Mouse (Mus musculus) stomach, postnatal 0 days (tissue): ENCODE results near the gene Rrn3. TPM values are rescaled to one million over a fixed set of nuclear protein-coding genes. Genes with fewer than 3 reads are reported as not detected.
"Not testable (repeated sequence)": the region's sequence is repeated elsewhere in the genome, so short reads cannot be mapped to it uniquely, and the experiment has no call there.

Experiments used
- ATAC-seq: fragments of 200-750 bp; cut with Nextera tagmentation; 2 replicates; pipeline ENCODE4 v1.8.0; 2017; ENCODE audit not compliant: low FRiP score, low TSS enrichment
- DNase-seq: peaks from one replicate; pipeline ENCODE4 v3.0.0-alpha.2; 2016; ENCODE audit warnings: low spot score
- H3K27ac ChIP-seq: fragments of 300-500 bp; sonication (generic); replicated peaks from 2 replicates; pipeline ENCODE4 v1.5.1; 2014; ENCODE audit warnings: mild to moderate bottlenecking, control low read depth
- H3K27me3 ChIP-seq: fragments of 300-500 bp; sonication (generic); 2 replicates; pipeline ENCODE4 v1.6.1; 2014; ENCODE audit warnings: low read length; ENCODE audit not compliant: control insufficient read depth, insufficient read depth
- H3K36me3 ChIP-seq: fragments of 300-500 bp; sonication (generic); 2 replicates; pipeline ENCODE4 v1.6.1; 2014; ENCODE audit warnings: low read length, mixed read lengths; ENCODE audit not compliant: control insufficient read depth, insufficient read depth
- H3K4me1 ChIP-seq: fragments of 300-500 bp; sonication (generic); replicated peaks from 2 replicates; pipeline ENCODE4 v1.6.1; 2014; ENCODE audit warnings: antibody characterized with exemption; ENCODE audit not compliant: control insufficient read depth, insufficient read depth
- H3K4me2 ChIP-seq: fragments of 300-500 bp; sonication (generic); replicated peaks from 2 replicates; pipeline ENCODE4 v1.6.1; 2014; ENCODE audit warnings: low read depth, mild to moderate bottlenecking, control low read depth, moderate library complexity
- H3K4me3 ChIP-seq: fragments of 300-500 bp; sonication (generic); 2 replicates; pipeline ENCODE4 v1.5.1; 2014; ENCODE audit warnings: low read depth, low read length, control low read depth
- H3K9ac ChIP-seq: fragments of 300-500 bp; sonication (generic); 2 replicates; pipeline ENCODE4 v1.6.1; 2014; ENCODE audit warnings: mild to moderate bottlenecking, low read length, control low read depth, mixed read lengths
- H3K9me3 ChIP-seq: fragments of 300-500 bp; sonication (generic); 2 replicates; pipeline ENCODE4 v1.6.1; 2016; ENCODE audit warnings: low read length; ENCODE audit not compliant: control insufficient read depth
- CTCF ChIP-seq: IDR thresholded peaks from 2 replicates; pipeline ENCODE4 v1.5.1; 2016; ENCODE audit warnings: antibody characterized with exemption, low read depth, mild to moderate bottlenecking, moderate library complexity
- EP300 ChIP-seq: optimal IDR thresholded peaks from 2 replicates; pipeline ENCODE3; 2016; ENCODE audit warnings: antibody characterized with exemption
- WGBS: fragments of 180-500 bp; shearing (Covaris S2); extraction: QIAGEN DNeasy Blood & Tissue Kit; methylation state at CpG from one replicate; pipeline ENCODE4 v1.1.7; 2014; 5-methylcytosine and 5-hydroxymethylcytosine counted together
- polyA plus RNA-seq: library from polyadenylated mRNA; unstranded; fragments of >200 nt; fragmentation: Nextera tagmentation; extraction: Ambion mirVana; gene quantifications from 2 replicates; pipeline ENCODE4 v1.2.1, GENCODE M21; 2015

Rrn3 gene
- polyA plus RNA-seq, 1 experiment from 2014 or later = 34.5 TPM

DNA sequence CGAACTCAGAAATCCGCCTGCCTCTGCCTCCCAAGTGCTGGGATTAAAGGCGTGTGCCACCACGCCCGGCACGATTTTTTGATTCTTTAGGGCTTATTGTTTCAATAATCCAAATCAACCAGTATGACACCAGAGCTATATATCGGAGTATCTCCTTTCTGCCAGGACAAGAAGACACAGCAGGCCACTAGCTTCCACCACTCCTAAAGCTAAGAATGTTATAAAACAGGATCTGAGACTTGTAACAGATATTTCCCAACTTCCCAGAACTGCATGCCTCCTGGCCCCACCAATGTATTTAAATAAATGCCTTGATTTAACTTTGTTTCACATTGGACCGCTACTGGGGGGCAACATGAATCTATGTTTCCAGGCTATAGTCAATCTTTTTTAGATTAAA lies 32.8 kb upstream of the Rrn3 start:
- H3K9ac ChIP-seq = no peak overlapping the region
- ATAC-seq (no peak), DNase-seq (no peak)
- no peaks in the 10 kb centered on the region for H3K9me3 ChIP-seq
- no peak overlapping the region for H3K27ac ChIP-seq
- no peaks in the 10 kb centered on the region for H3K36me3 ChIP-seq
- 94% methylated on average over 8 of the region's 8 CpGs for WGBS
- H3K4me1 ChIP-seq = no peaks in the 10 kb centered on the region
- no peak for TF ChIP-seq EP300
- no peak overlapping the region for H3K4me3 ChIP-seq
- H3K4me2 ChIP-seq = no peak overlapping the region
- H3K27me3 ChIP-seq = no peaks in the 10 kb centered on the region

DNA sequence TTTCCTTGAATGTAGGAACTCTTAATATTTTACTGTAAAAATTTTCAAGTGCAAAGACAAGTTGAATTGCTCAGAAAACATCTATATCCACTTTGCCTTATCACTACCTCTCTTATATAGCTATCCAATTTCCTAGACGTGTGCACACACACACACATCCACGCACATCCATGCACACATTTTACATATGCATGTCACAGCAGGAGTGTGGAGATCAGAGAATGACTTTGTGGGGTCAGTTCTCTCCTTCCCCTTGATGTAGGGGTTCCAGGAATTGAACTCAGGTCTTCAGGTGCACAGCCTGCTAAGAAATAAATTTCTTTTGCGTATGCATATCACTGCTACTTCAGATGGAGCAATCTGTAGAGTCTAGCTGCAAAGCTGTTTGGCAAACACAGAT lies 32.4 kb upstream of the Rrn3 start:
- H3K27ac ChIP-seq = no peak overlapping the region
- H3K4me3 ChIP-seq = no peak overlapping the region
- ATAC-seq (no peak), DNase-seq (no peak)
- no peaks in the 10 kb centered on the region for H3K9me3 ChIP-seq
- TF ChIP-seq CTCF = no peak
- TF ChIP-seq EP300 = no peak
- H3K9ac ChIP-seq = no peak overlapping the region
- no peaks in the 10 kb centered on the region for H3K4me1 ChIP-seq
- no peaks in the 10 kb centered on the region for H3K36me3 ChIP-seq
- WGBS = 67% methylated on average over 3 of the region's 3 CpGs
- H3K27me3 ChIP-seq = no peaks in the 10 kb centered on the region
- H3K4me2 ChIP-seq = no peak overlapping the region

DNA sequence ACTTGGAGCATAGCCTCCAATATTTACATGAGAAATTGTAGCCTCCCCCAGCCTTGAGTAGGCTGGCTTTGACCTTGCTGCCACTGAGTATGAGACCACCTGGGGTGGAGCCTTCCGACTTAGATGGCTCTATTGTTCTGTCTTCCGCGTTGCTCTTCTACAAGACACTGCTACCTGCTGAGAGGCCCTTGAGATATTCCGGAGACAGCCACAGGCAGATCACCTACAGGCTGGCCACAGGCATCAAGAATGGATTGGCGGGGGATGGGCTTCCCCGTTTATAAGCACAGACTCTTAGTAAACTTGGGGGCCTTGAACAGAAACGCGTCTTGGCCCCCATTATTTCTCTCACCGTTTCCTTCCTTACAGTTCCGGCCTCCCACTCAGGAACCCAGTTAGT lies 31.7 kb upstream of the Rrn3 start:
- not testable (repeated sequence) for H3K27ac ChIP-seq, H3K36me3 ChIP-seq, DNase-seq, H3K9ac ChIP-seq, H3K4me1 ChIP-seq, H3K4me3 ChIP-seq, ATAC-seq, H3K9me3 ChIP-seq, H3K27me3 ChIP-seq, H3K4me2 ChIP-seq
- WGBS = 36% methylated on average over 10 of the region's 10 CpGs

DNA sequence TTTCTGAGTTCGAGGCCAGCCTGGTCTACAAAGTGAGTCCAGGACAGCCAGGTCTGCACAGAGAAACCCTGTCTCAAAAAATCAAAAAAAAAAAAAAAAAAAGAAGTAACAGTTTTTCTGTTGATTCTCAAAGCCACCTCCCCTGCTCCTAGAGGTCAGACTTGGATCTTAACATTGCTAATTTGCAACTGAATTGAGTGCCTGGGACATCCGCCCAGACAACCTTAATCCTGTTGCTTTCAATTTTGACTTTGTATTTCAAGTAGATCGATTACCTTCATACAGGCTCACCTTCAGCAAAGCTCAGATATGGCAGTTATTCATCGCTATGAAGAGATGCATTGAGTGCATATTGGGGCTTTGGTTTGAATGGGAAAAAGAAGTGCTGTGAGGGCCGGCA lies 31.2 kb upstream of the Rrn3 start:
- Histone ChIP-seq H3K9me3 (no peaks in the 10 kb centered on the region), H3K4me3 (no peak overlapping the region), H3K4me2 (no peak overlapping the region), H3K27ac (no peak overlapping the region), H3K9ac (no peak overlapping the region), H3K36me3 (no peaks in the 10 kb centered on the region), H3K4me1 (no peaks in the 10 kb centered on the region), H3K27me3 (no peaks in the 10 kb centered on the region)
- no peak for TF ChIP-seq CTCF
- no peak for TF ChIP-seq EP300
- DNase-seq (no peak), ATAC-seq (no peak)
- 61% methylated on average over 5 of the region's 5 CpGs for WGBS

DNA sequence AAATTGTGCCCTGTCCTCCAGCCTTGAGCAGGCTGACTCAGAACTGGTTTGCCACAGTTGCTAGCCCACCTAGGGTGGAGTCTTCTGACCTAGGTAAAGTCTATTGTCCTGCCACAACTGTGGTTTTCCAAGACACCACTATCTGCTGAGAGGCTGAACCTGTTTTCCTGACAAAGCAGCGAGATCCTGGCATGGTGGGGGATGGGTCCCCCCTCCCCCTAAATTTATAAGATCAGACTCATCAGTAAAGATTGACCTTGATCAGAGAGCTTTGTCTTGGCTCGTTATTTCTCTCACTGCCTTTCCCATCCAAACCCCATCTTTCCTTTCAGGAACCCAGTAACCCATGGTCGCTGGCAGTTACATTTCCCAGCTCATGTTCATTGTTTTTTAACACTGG lies 30.5 kb upstream of the Rrn3 start:
- Histone ChIP-seq H3K9me3 (no peaks in the 10 kb centered on the region), H3K36me3 (no peaks in the 10 kb centered on the region), H3K4me1 (no peaks in the 10 kb centered on the region), H3K27ac (no peak overlapping the region), H3K4me2 (no peak overlapping the region), H3K4me3 (no peak overlapping the region), H3K9ac (no peak overlapping the region), H3K27me3 (no peaks in the 10 kb centered on the region)
- ATAC-seq (no peak), DNase-seq (no peak)
- 57% methylated on average over 3 of the region's 3 CpGs for WGBS
- no peak for TF ChIP-seq EP300
- no peak for TF ChIP-seq CTCF

DNA sequence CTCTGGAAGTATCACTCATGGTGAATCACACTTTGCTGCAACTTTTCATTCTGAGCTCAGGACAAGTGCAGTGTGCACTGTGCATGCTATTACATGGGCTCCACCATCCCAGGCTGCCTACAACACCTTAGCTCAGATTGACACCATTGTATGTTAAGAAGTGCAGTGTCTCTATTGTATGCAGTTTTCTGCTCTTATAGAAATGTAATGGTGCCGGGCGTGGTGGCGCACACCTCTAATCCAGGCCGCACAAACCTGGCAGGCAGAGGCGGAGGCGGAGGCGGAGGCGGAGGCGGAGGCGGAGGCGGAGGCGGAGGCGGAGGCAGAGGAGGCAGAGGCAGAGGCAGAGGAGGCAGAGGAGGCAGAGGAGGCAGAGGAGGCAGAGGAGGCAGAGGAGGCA lies 29.9 kb upstream of the Rrn3 start:
- H3K27me3 ChIP-seq = no peaks in the 10 kb centered on the region
- H3K4me2 ChIP-seq = no peak overlapping the region
- 84% methylated on average over 13 of the region's 13 CpGs for WGBS
- TF ChIP-seq CTCF = no peak
- TF ChIP-seq EP300 = no peak
- no peak overlapping the region for H3K9ac ChIP-seq
- no peak overlapping the region for H3K27ac ChIP-seq
- no peak overlapping the region for H3K4me3 ChIP-seq
- H3K4me1 ChIP-seq = no peaks in the 10 kb centered on the region
- H3K9me3 ChIP-seq = no peaks in the 10 kb centered on the region
- no peak for DNase-seq
- H3K36me3 ChIP-seq = no peaks in the 10 kb centered on the region
- ATAC-seq = no peak

DNA sequence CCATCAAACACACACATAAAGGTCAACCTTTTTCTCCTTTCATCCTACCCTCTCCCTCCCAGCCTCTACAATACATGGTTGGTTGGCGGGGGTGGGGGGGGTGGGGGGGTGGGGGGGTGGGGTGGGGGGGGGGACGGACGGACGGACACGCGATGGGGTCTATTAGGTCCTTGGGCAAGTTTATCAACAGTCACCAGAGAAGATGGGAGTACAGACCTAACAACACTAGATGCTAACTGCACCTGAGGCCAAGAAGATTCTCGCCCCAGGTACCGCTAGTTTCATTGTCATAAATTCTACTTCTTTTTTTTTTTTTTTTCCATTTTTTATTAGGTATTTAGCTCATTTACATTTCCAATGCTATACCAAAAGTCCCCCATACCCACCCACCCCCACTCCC lies 26.5 kb upstream of the Rrn3 start:
- Histone ChIP-seq H3K9ac (no peak overlapping the region), H3K4me3 (peak overlapping the region; percentile 64), H3K4me2 (peak overlapping the region; percentile 79), H3K4me1 (no peaks in the 10 kb centered on the region), H3K27ac (no peak overlapping the region), H3K27me3 (no peaks in the 10 kb centered on the region), H3K36me3 (no peaks in the 10 kb centered on the region), H3K9me3 (no peaks in the 10 kb centered on the region)
- DNase-seq = no peak
- 0 out of 2 replicates have a peak, but pooled peaks have one; percentile 25 for ATAC-seq
- no peak for TF ChIP-seq EP300
- TF ChIP-seq CTCF = no peak
- 61% methylated on average over 8 of the region's 8 CpGs for WGBS
